Mouse (Mus musculus): ENCODE data around the gene Farsa. TPM values are rescaled to one million over a fixed set of nuclear protein-coding genes. Genes with fewer than 3 reads are reported as not detected.
A peak's percentile ranks its signal among the peaks of the same experiment; 100 is the strongest.

The Farsa gene
- polyA plus RNA-seq, 1 experiment from 2014 or later: 98.6 TPM

DNA sequence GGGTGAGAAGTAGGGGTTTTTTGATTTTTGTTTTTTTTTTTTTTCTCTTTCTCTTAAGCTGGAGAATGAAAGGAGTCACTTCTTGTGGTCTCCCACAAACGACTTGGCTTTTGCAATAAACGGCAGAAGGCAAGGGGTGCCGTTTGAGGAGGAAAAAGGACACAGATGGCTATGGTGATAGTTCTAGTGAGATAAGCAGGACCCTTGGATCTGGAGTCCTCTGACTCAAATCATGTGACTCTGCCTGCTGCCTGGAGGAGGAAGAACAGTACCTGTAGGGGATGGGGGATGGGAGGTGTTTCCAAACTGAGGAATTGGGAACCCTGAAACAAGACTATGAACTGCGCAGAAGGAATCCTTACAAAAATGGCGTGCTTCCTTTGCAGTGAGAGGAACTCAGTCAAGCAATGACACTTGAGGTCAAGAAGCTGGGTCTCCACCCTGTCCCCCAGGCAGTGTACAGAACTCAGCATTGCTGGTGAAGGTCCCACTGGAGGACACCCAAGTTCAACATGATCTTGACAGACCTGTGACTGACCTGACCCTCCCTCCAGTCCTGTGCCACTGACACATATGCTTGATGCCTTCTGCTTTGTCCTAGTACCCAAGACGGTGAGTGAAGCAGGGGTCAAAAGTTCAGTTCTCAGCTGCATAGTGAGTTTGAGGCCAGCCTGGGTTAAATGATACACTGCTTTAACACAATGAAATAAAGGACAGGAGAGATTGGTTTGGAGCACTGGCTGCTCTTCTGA is 8.9 kb upstream of the Farsa start:
- peaks cover 45% of the 10 kb centered on the region for H3K4me1 ChIP-seq
- peaks cover 32% of the 10 kb centered on the region for H3K36me3 ChIP-seq
- peak overlapping the region; percentile 97 for H3K4me3 ChIP-seq
- WGBS (ENCODE audit: insufficient replicate concordance): 13% methylated on average over 6 of the region's 6 CpGs
- no peaks in the 10 kb centered on the region for H3K27me3 ChIP-seq (replicated peaks)
- ATAC-seq: no peak
- peak overlapping the region; percentile 97 for H3K27ac ChIP-seq
- no peaks in the 10 kb centered on the region for H3K9me3 ChIP-seq (replicated peaks)
- H3K9ac ChIP-seq: peak overlapping the region; percentile 79
- H3K4me2 ChIP-seq: peak overlapping the region; percentile 88

DNA sequence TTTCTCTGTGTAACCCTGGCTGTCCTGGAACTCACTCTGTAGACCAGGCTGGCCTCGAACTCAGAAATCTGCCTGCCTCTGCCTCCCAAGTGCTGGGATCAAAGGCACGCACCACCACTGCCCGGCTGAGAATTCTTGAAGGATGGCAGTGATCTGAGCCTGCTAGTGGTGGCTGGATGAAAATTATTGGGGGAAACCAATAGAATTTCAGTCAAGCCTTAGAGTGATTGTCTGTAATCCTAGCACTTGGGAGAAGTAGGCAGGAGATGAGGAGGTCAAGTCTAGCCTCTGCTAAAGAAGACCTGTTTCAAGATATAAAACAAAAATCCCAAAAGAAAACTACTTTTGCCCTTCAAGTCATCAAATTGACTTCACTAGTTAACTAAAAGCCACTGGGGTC is 355 bp upstream of the Farsa start:
- H3K36me3 ChIP-seq: peaks cover 33% of the 10 kb centered on the region
- peaks cover 28% of the 10 kb centered on the region for H3K4me1 ChIP-seq
- H3K27ac ChIP-seq: peak overlapping the region; percentile 91; the same call in 1 of the 2 replicates
- no peak overlapping the region for H3K9ac ChIP-seq
- 89% methylated on average over 3 of the region's 3 CpGs for WGBS (ENCODE audit: insufficient replicate concordance)
- H3K9me3 ChIP-seq (replicated peaks): no peaks in the 10 kb centered on the region
- no peaks in the 10 kb centered on the region for H3K27me3 ChIP-seq (replicated peaks)
- H3K4me2 ChIP-seq: peak overlapping the region; percentile 85
- no peak; the same call in 1 of the 2 replicates for ATAC-seq
- H3K4me3 ChIP-seq: peak overlapping the region; percentile 94

DNA sequence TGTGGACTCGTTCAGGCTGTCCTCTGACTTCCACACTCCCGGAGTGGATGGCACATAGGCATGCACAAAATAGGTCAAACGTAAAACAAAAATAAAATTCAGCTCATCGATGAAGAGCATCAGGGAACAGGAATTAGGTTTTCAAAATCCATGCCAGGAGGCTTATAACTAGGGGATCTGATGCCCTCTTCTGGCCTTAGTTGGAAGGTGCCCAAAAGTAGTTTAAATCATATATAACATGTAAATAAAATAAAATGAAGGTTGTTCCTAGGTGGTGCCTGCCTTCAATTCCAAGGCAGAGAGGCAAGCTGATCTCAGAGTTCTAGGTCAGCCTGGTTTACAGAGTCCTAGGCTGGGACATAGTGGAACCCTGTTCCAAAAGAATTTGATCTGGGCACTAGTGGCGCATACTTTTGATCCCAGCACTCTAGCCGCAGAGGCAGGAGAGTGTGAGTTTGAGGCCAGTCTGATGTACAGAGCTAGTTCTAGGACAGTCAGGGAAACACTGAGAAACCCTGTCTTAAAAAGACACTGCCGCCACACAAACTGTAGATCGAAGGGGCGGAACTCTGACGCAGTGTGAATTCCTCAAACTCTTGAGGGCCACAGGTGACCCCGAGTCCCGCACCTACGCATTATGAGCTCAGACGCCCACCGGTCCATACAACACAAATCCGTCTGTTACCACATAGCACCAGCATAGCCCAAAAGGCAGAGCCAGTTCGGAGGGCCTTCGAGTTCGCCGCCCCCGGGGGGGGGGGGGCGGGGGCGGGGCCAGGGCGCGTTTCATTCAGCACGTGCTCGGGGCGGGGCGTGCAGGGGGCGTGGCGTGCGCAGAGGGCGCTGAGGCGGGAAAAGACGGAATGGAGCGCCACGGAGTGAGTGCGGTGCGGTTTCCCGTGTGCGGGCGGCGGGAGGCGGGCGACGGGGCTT is 14.9 kb downstream of the Farsa start, which contains the start of gene Syce2:
Syce2 (plus strand) TSS at position 736 of the 933 bp plus-strand sequence.
- peak; percentile 73 for ATAC-seq
- Histone ChIP-seq H3K27ac (peak within 1 kb of the TSS; percentile 89), H3K27me3 (replicated peaks) (no peaks in the 10 kb centered on the region), H3K4me2 (peak within 1 kb of the TSS; percentile 100), H3K4me1 (peaks cover 43% of the 10 kb centered on the region), H3K9ac (peak within 1 kb of the TSS; percentile 81), H3K9me3 (replicated peaks) (no peaks in the 10 kb centered on the region), H3K36me3 (peaks cover 38% of the 10 kb centered on the region), H3K4me3 (peak within 1 kb of the TSS; percentile 65)
- WGBS (ENCODE audit: insufficient replicate concordance): 8% methylated on average over 44 of the region's 46 CpGs

DNA sequence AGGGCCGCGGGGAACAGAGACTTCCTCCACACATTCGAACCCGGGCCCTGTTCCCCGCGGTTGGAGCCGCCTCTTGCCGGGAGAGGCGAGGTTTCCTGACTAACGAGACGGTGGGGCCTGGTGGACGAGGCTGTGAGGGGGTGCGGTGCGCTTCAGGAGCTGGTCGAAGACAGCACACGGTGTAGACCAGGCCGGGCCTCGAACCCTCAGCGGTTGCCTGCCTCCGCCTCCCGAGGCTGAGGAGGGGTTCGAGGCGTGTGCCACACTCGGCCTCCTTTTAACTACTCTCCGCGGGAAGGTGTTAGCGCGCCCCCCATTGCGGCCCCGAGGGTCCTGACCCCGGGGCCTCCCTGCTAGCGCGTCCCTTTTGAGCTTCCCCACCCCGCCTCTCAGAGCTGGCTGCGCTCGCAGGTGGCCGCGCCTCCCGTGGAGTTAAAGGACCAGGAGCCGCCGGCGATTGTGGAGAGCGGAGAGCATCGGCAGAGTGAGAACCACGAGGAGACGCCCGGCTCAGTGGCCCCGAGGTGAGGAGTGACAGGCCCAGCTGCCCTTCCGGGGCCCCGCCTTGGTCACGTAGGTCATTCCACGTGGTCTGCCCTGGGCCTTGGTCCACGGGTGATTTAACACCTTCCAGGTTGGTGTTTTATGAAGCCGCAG is 15.6 kb downstream of the Farsa start:
- H3K4me2 ChIP-seq: peak overlapping the region; percentile 100
- H3K36me3 ChIP-seq: peaks cover 38% of the 10 kb centered on the region
- H3K27ac ChIP-seq: peak overlapping the region; percentile 89
- WGBS (ENCODE audit: insufficient replicate concordance): 3% methylated on average over 54 of the region's 54 CpGs
- peak overlapping the region; percentile 65 for H3K4me3 ChIP-seq
- peaks cover 47% of the 10 kb centered on the region for H3K4me1 ChIP-seq
- H3K9me3 ChIP-seq (replicated peaks): no peaks in the 10 kb centered on the region
- ATAC-seq: peak; percentile 70
- no peaks in the 10 kb centered on the region for H3K27me3 ChIP-seq (replicated peaks)
- peak overlapping the region; percentile 81 for H3K9ac ChIP-seq

DNA sequence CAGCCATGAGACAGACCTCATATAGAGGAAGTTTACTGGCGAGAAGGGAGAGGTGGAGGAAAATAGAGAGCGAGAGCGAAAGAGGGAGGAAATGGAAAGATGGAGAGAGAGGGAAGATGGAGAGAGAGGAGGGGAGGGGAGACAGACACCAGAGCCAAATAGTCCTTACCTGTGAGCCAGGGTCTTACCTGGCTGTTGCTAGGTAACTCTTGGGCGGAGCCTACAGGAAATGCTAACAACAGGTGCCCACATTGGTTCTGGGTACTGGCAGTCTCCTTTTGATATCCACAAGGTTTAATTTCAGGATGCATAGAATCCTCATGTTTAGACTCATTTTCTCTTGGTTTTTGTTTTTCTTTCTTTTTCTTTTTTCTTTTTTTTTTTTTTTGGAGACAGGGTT is 16.2 kb downstream of the Farsa start:
- Histone ChIP-seq H3K4me2 (peak overlapping the region; percentile 100), H3K9me3 (replicated peaks) (no peaks in the 10 kb centered on the region), H3K4me3 (peak overlapping the region; percentile 65), H3K27me3 (replicated peaks) (no peaks in the 10 kb centered on the region), H3K9ac (peak overlapping the region; percentile 81), H3K36me3 (peaks cover 37% of the 10 kb centered on the region), H3K27ac (0 out of 2 replicates have a peak overlapping the region, but pooled peaks have one; percentile 4), H3K4me1 (peaks cover 53% of the 10 kb centered on the region)
- ATAC-seq: no peak
- 73% methylated on average over 4 of the region's 4 CpGs for WGBS (ENCODE audit: insufficient replicate concordance)

DNA sequence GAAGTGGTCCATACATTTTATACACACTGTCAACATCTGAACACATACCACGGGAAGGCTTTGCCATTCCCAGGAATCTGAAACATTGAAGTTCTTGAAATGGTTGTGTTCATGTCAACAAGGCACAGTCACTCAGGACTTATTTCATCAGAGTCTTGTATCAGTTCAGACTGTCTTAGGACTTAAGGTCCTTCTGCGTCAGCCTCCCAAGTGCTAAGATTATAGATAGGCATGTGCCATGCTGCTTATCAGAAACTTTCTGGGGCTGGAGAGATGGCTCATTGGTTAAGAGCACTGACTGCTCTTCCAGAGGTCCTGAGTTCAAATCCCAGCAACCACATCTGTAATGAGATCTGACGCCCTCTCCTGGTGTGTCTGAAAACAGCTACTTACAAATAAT is 17.6 kb downstream of the Farsa start:
- ATAC-seq: 0 out of 2 replicates have a peak, but pooled peaks have one; percentile 19
- H3K27me3 ChIP-seq (replicated peaks): no peaks in the 10 kb centered on the region
- no peaks in the 10 kb centered on the region for H3K9me3 ChIP-seq (replicated peaks)
- peaks cover 25% of the 10 kb centered on the region for H3K36me3 ChIP-seq
- H3K27ac ChIP-seq: peak overlapping the region; percentile 76
- H3K4me3 ChIP-seq: no peak overlapping the region
- peaks cover 66% of the 10 kb centered on the region for H3K4me1 ChIP-seq
- WGBS (ENCODE audit: insufficient replicate concordance): 64% methylated on average over 3 of the region's 3 CpGs
- no peak overlapping the region for H3K9ac ChIP-seq
- peak overlapping the region; percentile 23; the same call in 1 of the 2 replicates for H3K4me2 ChIP-seq

DNA sequence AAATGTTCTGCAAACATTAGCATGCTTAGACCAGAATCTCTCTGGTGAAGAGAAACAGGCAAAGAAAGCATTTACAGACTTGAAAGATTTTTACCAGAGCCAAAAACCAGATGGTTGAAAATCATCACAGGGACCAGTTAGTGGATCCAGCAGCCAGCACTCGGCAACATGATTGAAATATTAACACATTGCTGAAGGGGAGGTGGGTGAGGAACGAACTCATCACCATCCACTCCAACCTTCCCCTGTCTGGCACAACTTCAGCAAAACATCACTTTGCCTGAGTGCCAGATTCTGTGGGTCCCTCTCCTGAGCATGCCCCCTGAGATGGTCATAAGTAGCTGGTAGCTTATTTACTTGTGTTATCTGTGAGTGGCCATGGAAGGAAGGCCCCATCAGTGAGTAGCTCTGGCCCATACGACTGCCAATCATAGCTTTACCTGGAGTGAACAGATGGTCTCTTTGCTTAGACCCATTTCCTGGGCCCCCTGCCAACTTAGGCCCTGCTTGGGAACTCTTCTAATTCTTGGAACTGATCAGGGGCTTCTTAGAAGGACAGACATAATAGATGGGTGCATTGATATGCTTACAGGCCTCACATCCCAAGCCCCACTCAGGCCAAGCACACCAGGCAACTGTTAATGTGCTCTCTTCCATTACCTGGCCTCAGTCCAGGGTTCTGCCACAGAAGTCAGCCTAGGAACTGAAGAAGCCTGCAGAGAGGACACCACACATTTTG is 20.7 kb downstream of the Farsa start:
- Histone ChIP-seq H3K27me3 (replicated peaks) (no peaks in the 10 kb centered on the region), H3K9me3 (replicated peaks) (no peaks in the 10 kb centered on the region), H3K9ac (no peak overlapping the region), H3K4me1 (peaks cover 53% of the 10 kb centered on the region), H3K27ac (peak overlapping the region; percentile 3; the same call in 1 of the 2 replicates), H3K4me3 (no peak overlapping the region), H3K4me2 (no peak overlapping the region), H3K36me3 (peaks cover 20% of the 10 kb centered on the region)
- WGBS (ENCODE audit: insufficient replicate concordance): 62% methylated on average over 3 of the region's 3 CpGs
- ATAC-seq: no peak

DNA sequence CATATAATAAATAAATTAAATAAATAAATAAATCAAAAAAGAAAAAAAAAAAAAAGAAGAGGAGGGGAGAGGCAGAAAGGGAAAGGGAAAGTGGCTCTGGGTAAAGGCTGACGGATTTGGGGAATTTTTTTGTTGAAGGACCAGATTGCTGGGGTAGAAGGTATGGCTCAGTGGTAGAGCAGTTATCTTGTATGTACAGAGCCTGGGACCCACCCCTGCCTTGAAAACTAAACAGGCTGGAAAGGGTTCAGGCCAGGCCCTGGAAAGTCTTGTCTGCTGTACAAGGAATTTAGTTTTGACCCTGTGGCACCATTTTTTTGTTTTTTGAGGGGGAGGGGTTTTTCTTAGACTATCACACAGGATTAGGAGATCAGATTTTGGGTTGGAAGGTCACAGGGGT is 22.1 kb downstream of the Farsa start:
- Histone ChIP-seq H3K4me3 (no peak overlapping the region), H3K4me2 (no peak overlapping the region), H3K36me3 (peaks cover 32% of the 10 kb centered on the region), H3K4me1 (peaks cover 38% of the 10 kb centered on the region), H3K9ac (no peak overlapping the region), H3K27me3 (replicated peaks) (no peaks in the 10 kb centered on the region), H3K9me3 (replicated peaks) (no peaks in the 10 kb centered on the region), H3K27ac (peak overlapping the region; percentile 50; the same call in 1 of the 2 replicates)
- WGBS (ENCODE audit: insufficient replicate concordance): 73% methylated on average over 1 of the region's 1 CpGs
- ATAC-seq: peak; percentile 78

DNA sequence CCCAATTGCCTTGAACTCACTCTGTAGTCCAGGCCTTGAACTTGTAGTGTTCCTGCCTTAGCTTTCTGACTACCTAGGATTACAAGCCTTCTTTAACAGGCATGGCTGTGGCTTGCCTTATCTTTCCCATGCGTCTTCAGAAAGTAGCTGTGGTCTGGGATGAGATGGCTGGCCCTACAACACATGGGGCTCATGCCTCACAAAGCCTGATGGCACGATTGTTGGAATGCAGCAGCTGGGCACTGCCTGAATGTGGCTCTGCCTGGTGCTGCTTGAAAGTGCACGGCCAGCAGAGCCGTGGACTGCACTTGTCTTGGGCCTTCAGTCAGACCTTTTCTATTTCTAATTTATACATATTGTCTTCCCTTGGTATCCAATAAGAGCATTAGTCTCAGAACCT is 27.9 kb downstream of the Farsa start:
- H3K27ac ChIP-seq: 0 out of 2 replicates have a peak overlapping the region, but pooled peaks have one; percentile 11
- peaks cover 14% of the 10 kb centered on the region for H3K4me1 ChIP-seq
- H3K9me3 ChIP-seq (replicated peaks): no peaks in the 10 kb centered on the region
- H3K4me3 ChIP-seq: no peak overlapping the region
- 56% methylated on average over 4 of the region's 4 CpGs for WGBS (ENCODE audit: insufficient replicate concordance)
- peaks cover 75% of the 10 kb centered on the region for H3K36me3 ChIP-seq
- H3K4me2 ChIP-seq: no peak overlapping the region
- no peaks in the 10 kb centered on the region for H3K27me3 ChIP-seq (replicated peaks)
- ATAC-seq: no peak
- no peak overlapping the region for H3K9ac ChIP-seq

DNA sequence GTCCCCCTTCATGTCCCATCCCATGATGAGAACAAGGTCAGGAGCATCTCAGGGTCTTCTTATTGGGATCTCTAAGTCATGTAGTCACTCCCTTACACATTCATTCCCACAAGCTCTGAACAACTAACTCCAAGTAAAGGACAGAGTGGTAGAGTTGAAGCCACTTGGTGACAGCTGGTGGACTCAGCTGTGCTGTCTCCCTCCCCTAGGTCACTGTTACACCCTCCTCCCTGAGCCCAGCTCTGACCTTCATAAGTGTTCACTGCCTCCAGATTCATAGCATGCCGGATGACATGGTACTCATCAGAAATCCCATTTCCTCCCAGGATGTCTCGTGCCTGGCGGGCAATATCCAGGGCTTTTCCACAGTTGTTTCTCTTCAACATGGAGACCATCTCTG is 31.5 kb downstream of the Farsa start:
- no peak for ATAC-seq
- H3K36me3 ChIP-seq: peaks cover 87% of the 10 kb centered on the region
- no peak overlapping the region for H3K4me2 ChIP-seq
- no peak overlapping the region for H3K4me3 ChIP-seq
- 80% methylated on average over 3 of the region's 3 CpGs for WGBS (ENCODE audit: insufficient replicate concordance)
- H3K27me3 ChIP-seq (replicated peaks): no peaks in the 10 kb centered on the region
- H3K9me3 ChIP-seq (replicated peaks): no peaks in the 10 kb centered on the region
- peaks cover 32% of the 10 kb centered on the region for H3K4me1 ChIP-seq
- no peak overlapping the region for H3K27ac ChIP-seq
- H3K9ac ChIP-seq: no peak overlapping the region

DNA sequence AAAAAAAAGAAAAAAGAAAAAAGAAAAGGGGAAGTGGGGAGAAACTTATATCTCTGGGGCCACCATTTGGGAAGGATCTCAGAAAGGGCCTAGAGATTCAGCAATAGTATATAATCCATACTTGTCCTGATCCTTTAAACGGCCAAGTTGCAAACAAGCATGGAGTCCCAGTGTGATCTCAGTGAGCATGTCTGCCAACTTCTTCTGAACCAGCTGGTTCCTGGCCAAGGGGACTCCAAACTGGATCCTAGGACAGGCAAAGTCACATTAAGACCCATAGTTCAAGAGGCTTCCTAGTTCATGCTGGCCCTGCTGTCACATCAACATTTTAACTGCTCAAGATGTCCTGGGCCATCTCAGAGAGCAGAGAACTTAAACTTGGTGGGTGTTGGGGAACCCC is 32.4 kb downstream of the Farsa start:
- 100% methylated on average over 1 of the region's 1 CpGs for WGBS (ENCODE audit: insufficient replicate concordance)
- H3K36me3 ChIP-seq: peaks cover 79% of the 10 kb centered on the region
- no peak for ATAC-seq
- no peak overlapping the region for H3K9ac ChIP-seq
- no peaks in the 10 kb centered on the region for H3K9me3 ChIP-seq (replicated peaks)
- H3K27ac ChIP-seq: no peak overlapping the region
- no peak overlapping the region for H3K4me2 ChIP-seq
- no peaks in the 10 kb centered on the region for H3K27me3 ChIP-seq (replicated peaks)
- no peak overlapping the region for H3K4me3 ChIP-seq
- peaks cover 35% of the 10 kb centered on the region for H3K4me1 ChIP-seq
